Mouse (Mus musculus): ENCODE results near the gene Myh6. TPM values are rescaled to one million over a fixed set of nuclear protein-coding genes. Genes with fewer than 3 reads are reported as not detected.

Myh6 gene
- polyA plus RNA-seq, 1 experiment from 2014 or later: 61.0 TPM

DNA sequence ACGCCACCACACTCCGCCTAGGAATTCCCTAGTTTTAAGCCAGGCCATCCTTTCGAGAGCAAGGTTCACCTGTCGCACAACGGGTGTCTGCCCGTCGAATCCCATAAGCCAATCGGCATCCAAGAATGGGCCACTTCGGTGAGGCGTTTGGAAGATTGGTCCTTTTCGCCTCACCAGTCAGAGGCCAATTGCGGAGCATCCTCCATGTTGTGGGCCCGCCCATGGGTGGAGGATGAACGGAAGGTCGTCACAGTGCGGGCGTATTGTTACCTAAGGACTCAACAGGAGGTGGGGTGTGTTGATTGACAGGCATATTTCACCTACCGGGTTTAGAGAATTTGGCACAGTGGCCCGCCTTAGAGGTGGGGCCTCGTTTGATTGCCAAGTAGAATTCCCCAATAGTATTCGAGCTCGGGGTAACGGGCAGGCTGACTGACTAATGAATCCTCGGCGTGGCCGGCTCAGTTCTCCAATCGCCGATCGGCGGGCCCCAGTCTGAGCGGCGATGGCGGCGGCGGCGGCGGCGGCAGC is 73.0 kb downstream of the Myh6 start:
- TF ChIP-seq EP300 (IDR thresholded peaks at IDR 0.05) (peak; percentile 39), CTCF (IDR thresholded peaks at IDR 0.05) (0 out of 2 replicates have a peak, but pooled peaks have one; percentile 16)
- under 1% methylated on average over 32 of the region's 38 CpGs for WGBS
- peaks cover 8% of the 10 kb centered on the region; the same call in 1 of the 2 replicates for H3K4me1 ChIP-seq (ENCODE audit: insufficient read depth, low read depth, low read length)
- peak overlapping the region; percentile 99 for H3K4me3 ChIP-seq (ENCODE audit: low read depth, low read length)
- H3K4me2 ChIP-seq (replicated peaks; ENCODE audit: low read depth, low read length): peak overlapping the region; percentile 79
- 0 out of 2 replicates have a peak, but pooled peaks cover 5% of the 10 kb centered on the region for H3K36me3 ChIP-seq (ENCODE audit: insufficient read depth, low read length)
- no peaks in the 10 kb centered on the region for H3K9me3 ChIP-seq (ENCODE audit: low read length)
- peak overlapping the region; percentile 92 for H3K27ac ChIP-seq (ENCODE audit: low read length)
- H3K9ac ChIP-seq (replicated peaks; ENCODE audit: low read depth): peak overlapping the region; percentile 96
- ATAC-seq: peak; percentile 99
- H3K27me3 ChIP-seq (replicated peaks; ENCODE audit: insufficient read depth, low read length): no peaks in the 10 kb centered on the region
- peak; percentile 99 for DNase-seq (ENCODE audit: low spot score)

DNA sequence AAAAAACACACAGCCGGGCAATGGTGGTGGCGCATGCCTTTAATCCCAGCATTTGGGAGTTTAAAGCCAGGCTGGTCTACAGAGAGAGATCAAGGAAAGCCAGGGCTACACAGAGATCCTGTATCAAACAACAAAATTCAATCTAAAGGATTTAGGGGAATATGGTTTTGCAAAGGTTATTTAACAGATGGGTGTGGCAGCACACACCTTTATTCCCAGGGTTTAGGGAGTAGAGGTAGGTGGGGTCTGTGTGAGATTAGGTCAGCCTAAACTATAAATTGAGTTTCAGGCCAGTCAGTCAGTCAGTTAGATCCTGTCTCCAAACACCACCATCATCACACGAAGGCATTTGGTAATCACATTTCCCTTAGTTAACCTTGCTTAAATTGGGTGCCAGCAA is 74.5 kb downstream of the Myh6 start, which contains the start of gene Pabpn1:
Pabpn1 (plus strand) TSS at position 301 of the 400 bp plus-strand sequence.
- Histone ChIP-seq H3K4me1 (ENCODE audit: insufficient read depth, low read depth, low read length) (peaks cover 8% of the 10 kb centered on the region; the same call in 1 of the 2 replicates), H3K4me2 (replicated peaks; ENCODE audit: low read depth, low read length) (peak within 1 kb of the TSS; percentile 48), H3K27ac (ENCODE audit: low read length) (peak within 1 kb of the TSS; percentile 69), H3K4me3 (ENCODE audit: low read depth, low read length) (peak within 1 kb of the TSS; percentile 99), H3K9me3 (ENCODE audit: low read length) (no peaks in the 10 kb centered on the region), H3K27me3 (replicated peaks; ENCODE audit: insufficient read depth, low read length) (no peaks in the 10 kb centered on the region), H3K9ac (replicated peaks; ENCODE audit: low read depth) (peak within 1 kb of the TSS; percentile 19), H3K36me3 (ENCODE audit: insufficient read depth, low read length) (0 out of 2 replicates have a peak, but pooled peaks cover 4% of the 10 kb centered on the region)
- TF ChIP-seq EP300 (IDR thresholded peaks at IDR 0.05) (no peak), CTCF (IDR thresholded peaks at IDR 0.05) (no peak)
- WGBS: 93% methylated on average over 3 of the region's 3 CpGs
- ATAC-seq (no peak), DNase-seq (ENCODE audit: low spot score) (no peak)

MicroRNAs within 50 kb of the gene (microRNA counts, 519-probe panel; counts per million panel counts)
- microRNA mmu-miR-208a (4,622 counts per million, percentile 52 among the panel's probes with 10 or more counts), microRNA mmu-miR-208b (4,120 counts per million, percentile 42 among the panel's probes with 10 or more counts)

Small RNA genes lying within 50 kb of the gene (microRNA-seq; reads per million reads assigned to microRNA genes)
- gene Mir208a (165 reads per million, percentile 54 among the genes with 10 or more reads in this experiment), gene Mir208b (404 reads per million, percentile 65 among the genes with 10 or more reads in this experiment)

Other genes starting within 250 kb of the Myh6 start
- 1.2 TPM in 2 replicates for gene Slc7a8, start 185.0 kb downstream of the Myh6 start, polyA plus RNA-seq (2015; fragmentation: Nextera tagmentation; extraction: Ambion mirVana)
- not detected in 2 replicates for gene Rnf212b, start 152.8 kb downstream of the Myh6 start, polyA plus RNA-seq (2015; fragmentation: Nextera tagmentation; extraction: Ambion mirVana)
- gene Homez, start 96.0 kb downstream of the Myh6 start, polyA plus RNA-seq (2015; fragmentation: Nextera tagmentation; extraction: Ambion mirVana): 6.2 and 7.5 TPM in 2 replicates
- 2.5 and 2.7 TPM in 2 replicates for gene Ppp1r3e, start 89.4 kb downstream of the Myh6 start, polyA plus RNA-seq (2015; fragmentation: Nextera tagmentation; extraction: Ambion mirVana)
- 5.4 and 6.1 TPM in 2 replicates for gene Bcl2l2, start 83.5 kb downstream of the Myh6 start, polyA plus RNA-seq (2015; fragmentation: Nextera tagmentation; extraction: Ambion mirVana)
- gene Gm20521, start 83.5 kb downstream of the Myh6 start, polyA plus RNA-seq (2015; fragmentation: Nextera tagmentation; extraction: Ambion mirVana): 0.31 and 0.98 TPM in 2 replicates
- gene Pabpn1, start 74.4 kb downstream of the Myh6 start, polyA plus RNA-seq (2015; fragmentation: Nextera tagmentation; extraction: Ambion mirVana): 64.4 and 66.1 TPM in 2 replicates
- gene Slc22a17, start 53.8 kb downstream of the Myh6 start, polyA plus RNA-seq (2015; fragmentation: Nextera tagmentation; extraction: Ambion mirVana): 13.6 and 13.8 TPM in 2 replicates
- 8.1 and 8.5 TPM in 2 replicates for gene Efs, start 40.8 kb downstream of the Myh6 start, polyA plus RNA-seq (2015; fragmentation: Nextera tagmentation; extraction: Ambion mirVana)
- gene Il25, start 34.2 kb downstream of the Myh6 start, polyA plus RNA-seq (2015; fragmentation: Nextera tagmentation; extraction: Ambion mirVana): not detected in 2 replicates
- 0.21 and 0.40 TPM in 2 replicates for gene Cmtm5, start 30.7 kb downstream of the Myh6 start, polyA plus RNA-seq (2015; fragmentation: Nextera tagmentation; extraction: Ambion mirVana)
- gene Gm17428, start 10.0 kb upstream of the Myh6 start, polyA plus RNA-seq (2015; fragmentation: Nextera tagmentation; extraction: Ambion mirVana): not detected in 2 replicates
- gene Myh7, start 27.7 kb upstream of the Myh6 start, polyA plus RNA-seq (2015; fragmentation: Nextera tagmentation; extraction: Ambion mirVana): 16.4 and 19.1 TPM in 2 replicates
- gene Ngdn, start 48.5 kb upstream of the Myh6 start, polyA plus RNA-seq (2015; fragmentation: Nextera tagmentation; extraction: Ambion mirVana): 59.1 and 62.8 TPM in 2 replicates
- gene Zfhx2, start 125.4 kb upstream of the Myh6 start, polyA plus RNA-seq (2015; fragmentation: Nextera tagmentation; extraction: Ambion mirVana): 1.0 and 1.7 TPM in 2 replicates
- gene Thtpa, start 127.9 kb upstream of the Myh6 start, polyA plus RNA-seq (2015; fragmentation: Nextera tagmentation; extraction: Ambion mirVana): 13.6 and 14.1 TPM in 2 replicates
- 11.5 and 13.3 TPM in 2 replicates for gene Ap1g2, start 139.7 kb upstream of the Myh6 start, polyA plus RNA-seq (2015; fragmentation: Nextera tagmentation; extraction: Ambion mirVana)
- gene Jph4, start 150.0 kb upstream of the Myh6 start, polyA plus RNA-seq (2015; fragmentation: Nextera tagmentation; extraction: Ambion mirVana): 0.08 and 0.17 TPM in 2 replicates